Mouse (Mus musculus) monocyte, adult 5-6 weeks (primary cell): ENCODE measurements at regions not wholly inside any gene's neighbourhood (a gene's known extent, or its start where the extent isn't known, plus 50 kb on each side); places are given as distances from the start of the nearest gene placed in this dataset.

Experiments
- ATAC-seq: fragments of 153-309, 156-312 bp; replicated peaks from 2 replicates; pipeline ENCODE4 v1.8.0; 2017; ENCODE audit warnings: mild to moderate bottlenecking; ENCODE audit not compliant: low TSS enrichment, insufficient number of reproducible peaks, severe bottlenecking, poor library complexity, low FRiP score

- ATAC-seq: no peak
These were observed 694.9 kb downstream of the Utrn start for GRCm38 (mm10) chr10:12174200-12174818.

DNA sequence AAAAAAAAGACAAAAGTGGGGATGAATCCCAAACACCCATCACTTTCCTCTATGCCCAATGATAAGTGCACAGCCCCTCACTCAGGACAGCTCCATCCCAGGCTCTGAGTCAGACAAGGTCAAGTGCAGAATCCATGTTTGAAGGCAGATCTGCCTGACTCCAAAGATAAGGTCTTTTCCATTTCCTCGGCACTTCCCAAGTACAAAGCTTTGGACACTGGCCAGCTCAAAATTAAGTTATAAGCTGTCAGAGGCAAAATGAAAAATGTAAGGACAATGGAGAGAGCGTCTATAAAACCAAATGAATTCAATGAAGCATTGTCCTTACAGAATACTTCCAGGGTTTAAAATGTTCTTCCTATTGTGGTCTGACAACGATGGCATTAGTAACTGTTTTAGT lies 694.0 kb downstream of the Utrn start:
- ATAC-seq: no peak

- no peak for ATAC-seq
These were observed 691.7 kb downstream of the Utrn start for GRCm38 (mm10) chr10:12177482-12177881.

- no peak for ATAC-seq
These were observed 688.2 kb downstream of the Utrn start for GRCm38 (mm10) chr10:12180965-12181364.

GRCm38 (mm10) chr10:12186918-12187639 lies 682.1 kb downstream of the Utrn start:
- ATAC-seq: no peak

- ATAC-seq: no peak
These were observed 681.4 kb downstream of the Utrn start for GRCm38 (mm10) chr10:12187669-12188342.

DNA sequence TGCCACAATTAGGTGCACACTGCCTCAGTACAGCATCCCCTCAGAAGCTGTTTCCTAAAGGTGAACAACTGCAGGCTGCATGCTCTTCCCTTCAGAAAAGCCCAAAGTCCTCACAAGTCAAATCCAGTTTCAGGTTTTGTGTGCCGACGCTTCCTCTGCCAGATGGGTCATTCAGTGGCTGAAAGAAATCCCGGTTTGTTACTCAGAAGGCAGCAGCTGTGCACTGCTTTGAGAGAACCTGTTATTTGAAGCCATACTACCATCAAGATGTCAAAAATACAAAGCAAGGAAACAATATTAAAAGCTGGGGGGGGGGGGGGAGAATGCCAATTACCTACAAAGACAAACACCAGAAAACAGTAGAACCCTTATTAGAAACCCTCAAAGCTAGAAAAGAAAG lies 678.7 kb downstream of the Utrn start:
- ATAC-seq: no peak

GRCm38 (mm10) chr10:12207301-12207700 lies 661.9 kb downstream of the Utrn start:
- no peak for ATAC-seq

DNA sequence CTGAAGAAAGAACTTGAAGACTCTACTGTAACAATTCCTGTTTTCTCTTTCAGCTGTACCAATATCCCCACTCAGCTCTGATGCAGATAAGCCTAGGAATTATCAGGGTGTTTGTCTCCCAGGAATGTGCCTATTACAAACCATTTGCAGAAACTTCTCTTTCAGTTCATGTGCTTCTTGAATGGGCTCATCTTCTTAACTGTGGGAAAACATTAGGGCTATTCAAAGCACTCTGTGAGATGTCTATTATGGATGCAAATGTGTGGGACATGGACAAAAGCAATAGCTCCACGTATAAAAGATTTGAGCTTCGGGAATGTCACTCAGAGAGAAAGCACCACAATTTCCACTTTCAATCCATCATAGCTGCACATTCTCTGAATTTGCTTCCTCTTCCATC lies 659.0 kb downstream of the Utrn start:
- no peak for ATAC-seq

GRCm38 (mm10) chr10:12218879-12219278 lies 650.3 kb downstream of the Utrn start:
- no peak for ATAC-seq

DNA sequence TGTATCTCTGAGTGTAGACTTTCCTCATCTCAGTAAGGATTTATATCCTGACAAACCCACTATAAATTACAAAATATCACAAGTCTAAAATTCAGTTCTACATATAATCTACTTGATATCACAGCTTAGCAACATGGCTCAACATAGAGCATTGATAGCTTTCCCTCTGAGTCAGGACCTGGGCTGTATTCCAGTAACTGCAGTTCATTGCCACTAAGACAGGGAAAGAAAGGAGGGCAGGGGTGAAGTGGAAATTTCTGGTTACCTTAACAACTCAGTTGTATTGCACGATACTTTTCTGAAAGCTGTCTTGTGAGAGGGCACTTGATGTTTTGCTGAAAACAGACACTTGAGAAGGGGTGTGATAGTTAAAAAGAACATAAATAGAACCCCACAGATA lies 635.0 kb downstream of the Utrn start:
- no peak for ATAC-seq

DNA sequence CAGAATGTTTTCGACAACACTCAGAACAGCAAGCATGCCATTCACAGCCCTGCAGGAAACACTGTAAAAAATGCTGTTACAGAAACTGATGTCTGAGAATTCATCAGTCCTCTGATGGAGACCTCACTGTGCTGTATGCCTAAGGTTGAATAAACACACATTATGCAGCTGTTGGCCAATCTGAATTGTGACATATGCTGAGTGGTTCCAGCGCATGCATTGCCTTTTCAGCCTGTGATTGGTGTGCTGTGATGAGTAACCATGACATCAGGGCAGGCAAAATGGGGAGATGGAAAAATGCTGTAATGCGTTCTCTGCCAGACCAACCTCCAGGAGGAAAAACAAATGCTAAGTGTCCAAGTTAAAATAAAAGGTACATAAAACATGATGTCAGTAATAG lies 620.3 kb downstream of the Utrn start:
- ATAC-seq: no peak

DNA sequence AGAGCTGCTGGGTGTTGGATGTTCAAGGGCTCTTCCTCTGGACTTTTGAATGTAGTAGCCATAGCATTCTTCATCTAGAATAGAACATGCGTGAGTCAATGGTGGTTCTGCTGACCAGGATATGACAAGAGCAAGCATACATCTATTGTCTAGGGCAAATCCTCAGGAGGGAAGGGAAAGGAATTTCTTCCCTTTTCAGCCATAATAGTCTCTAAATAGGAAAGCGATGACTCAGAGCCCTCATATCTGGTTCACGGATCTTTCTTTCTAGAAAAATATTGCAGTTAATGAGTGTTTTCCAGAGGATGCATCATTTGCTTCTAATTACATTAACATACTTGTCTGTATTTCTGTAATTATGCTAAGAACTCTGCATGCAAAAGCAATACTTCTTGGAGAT lies 615.9 kb downstream of the Utrn start:
- no peak for ATAC-seq

GRCm38 (mm10) chr10:12285679-12286078 lies 583.5 kb downstream of the Utrn start:
- ATAC-seq: no peak

GRCm38 (mm10) chr10:12298887-12299286 lies 570.3 kb downstream of the Utrn start:
- no peak for ATAC-seq

DNA sequence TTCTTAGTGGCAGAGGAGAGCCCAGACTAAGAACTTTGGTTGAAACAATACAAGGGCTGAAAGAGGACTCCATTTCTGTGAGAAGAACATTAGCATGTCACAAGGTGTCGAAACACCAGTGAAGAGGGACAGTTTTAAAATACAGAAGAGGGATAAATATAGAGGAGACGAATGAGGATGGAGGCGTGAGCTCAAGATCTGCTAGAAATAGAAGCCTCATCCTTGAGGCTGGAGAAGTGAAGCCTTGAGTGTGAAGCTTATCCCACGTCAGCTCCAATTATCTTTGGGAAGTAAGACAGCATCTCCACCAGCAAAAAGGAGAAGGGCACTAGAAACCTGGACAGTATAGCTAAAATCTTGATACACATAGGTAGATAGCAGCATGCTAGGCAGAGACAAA lies 566.8 kb downstream of the Utrn start:
- ATAC-seq: no peak

DNA sequence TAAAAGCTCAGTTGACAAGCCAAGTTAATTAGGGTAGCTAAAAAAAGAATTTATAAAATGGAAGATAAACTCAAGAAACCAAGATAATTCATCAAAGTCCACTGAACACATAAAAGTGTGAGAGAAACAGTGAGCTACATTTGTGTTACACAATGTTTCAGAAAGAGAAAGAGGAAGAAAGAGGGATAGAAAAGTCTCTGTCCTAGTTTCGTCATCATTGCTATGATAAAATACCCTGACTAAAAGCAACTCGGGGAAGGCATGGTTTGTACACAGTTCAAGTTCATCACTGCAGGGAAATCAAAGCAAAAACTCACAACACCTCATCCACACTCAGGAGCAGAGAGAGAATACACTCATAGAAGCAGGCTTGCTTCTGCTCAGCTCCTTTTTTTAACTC lies 548.9 kb downstream of the Utrn start:
- ATAC-seq: no peak
